Mouse (Mus musculus): Measurements from ENCODE around the gene Tnfrsf11a.
"Not testable (repeated sequence)": the region's sequence is repeated elsewhere in the genome, so short reads cannot be mapped to it uniquely, and the experiment has no call there.

The Tnfrsf11a gene

DNA sequence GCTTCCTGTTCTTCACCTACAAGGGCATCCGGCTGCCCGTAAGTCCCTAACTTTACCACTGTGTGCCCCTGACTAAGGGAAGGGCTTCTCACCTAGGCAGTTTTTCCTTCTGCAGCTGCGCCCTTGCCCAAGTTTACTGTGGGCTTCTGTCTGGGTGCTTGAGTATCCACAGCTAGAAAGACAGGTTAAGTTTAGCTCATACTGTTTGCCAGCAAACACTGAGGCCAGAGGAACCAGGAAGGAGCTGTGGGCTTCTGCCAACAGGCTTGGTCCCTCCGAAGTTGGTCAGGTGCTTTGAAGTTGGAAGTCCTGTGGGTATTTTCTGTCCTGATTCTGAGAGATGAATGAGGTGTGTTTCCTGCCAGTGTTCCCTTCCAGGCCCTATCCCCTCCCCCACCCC is 4.6 kb downstream of the Tnfrsf11a start:
- DNase-seq (ENCODE audit: low spot score in 2 of 2) = no peak

DNA sequence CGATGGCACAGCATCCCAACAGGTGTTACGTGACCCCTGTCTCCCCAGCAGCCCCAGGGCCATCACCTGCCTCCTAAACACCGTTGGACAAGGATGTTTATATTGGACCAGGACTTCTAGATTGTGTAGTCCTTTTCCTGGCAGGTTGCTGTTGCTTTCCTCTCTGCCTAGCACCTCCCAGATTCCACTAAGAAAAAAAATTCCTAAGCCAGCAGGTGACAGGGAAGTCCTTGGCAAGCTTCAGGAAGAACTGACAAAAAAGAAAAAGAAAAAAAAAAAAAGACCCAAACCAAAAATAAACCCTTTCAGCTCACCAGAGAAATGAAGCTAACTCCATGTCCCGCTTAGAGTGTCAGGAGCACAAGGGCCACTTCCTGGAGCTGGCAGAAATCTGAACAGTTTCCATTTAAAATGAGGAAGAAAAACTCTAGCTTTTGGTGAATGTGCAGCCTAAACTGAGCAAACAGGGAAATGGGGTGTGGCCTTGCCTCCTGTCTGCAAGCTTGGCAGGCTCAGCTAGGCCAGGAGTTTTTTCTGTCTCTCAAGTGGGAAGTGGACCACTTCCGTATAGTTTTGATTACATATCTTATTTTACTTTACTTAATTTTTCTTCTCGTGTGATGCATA is 6.3 kb downstream of the Tnfrsf11a start:
- DNase-seq (ENCODE audit: low spot score in 2 of 2) = no peak

- DNase-seq (ENCODE audit: low spot score in 2 of 2) = no peak
Measured at GRCm38 (mm10) chr1:105790103-105790502, 9.6 kb downstream of the Tnfrsf11a start.

- DNase-seq (ENCODE audit: low spot score in 2 of 2) = no peak
Measured at GRCm38 (mm10) chr1:105794670-105795069, 14.2 kb downstream of the Tnfrsf11a start.

DNA sequence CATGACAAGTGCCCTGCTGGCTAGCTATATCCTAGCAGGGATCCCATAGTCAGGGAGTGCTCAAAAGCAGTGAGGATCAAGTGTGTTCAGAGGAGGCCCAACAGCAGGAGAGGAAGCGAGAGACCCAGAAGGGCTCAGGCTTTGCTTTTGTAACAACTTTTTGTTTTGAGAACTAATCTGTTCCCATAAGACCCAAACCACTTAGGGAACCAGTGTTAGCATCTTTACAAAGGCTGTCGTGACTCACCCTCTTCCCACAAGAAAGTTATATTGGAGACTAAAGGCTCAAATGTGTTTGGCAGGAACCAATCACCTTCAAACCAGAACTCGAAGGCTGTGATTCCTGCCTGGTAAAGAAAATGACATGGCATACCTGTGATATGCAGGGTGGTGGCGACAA is 15.2 kb downstream of the Tnfrsf11a start:
- no peak for DNase-seq (ENCODE audit: low spot score in 2 of 2)

GRCm38 (mm10) chr1:105800570-105800969 is 20.1 kb downstream of the Tnfrsf11a start:
- no peak for DNase-seq (ENCODE audit: low spot score in 2 of 2)

DNA sequence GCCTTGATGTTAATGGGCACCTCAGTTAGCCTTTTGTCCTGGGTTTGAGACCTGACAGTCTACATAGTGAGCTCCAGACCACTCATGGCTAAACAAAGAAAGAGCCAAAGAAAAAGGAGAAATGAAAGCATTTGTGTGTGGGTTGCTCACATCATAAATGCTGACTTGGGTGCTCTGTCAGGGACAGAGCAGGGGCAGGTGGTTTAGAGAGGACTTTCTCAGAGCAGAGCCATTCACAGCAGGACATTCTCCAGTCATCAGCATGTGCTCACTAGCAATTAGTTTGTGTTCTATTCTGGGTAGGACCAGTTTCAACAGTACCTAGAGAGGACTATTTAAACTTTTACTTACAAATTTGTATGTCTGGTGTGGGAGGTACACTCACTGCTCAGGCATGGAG is 20.7 kb downstream of the Tnfrsf11a start:
- DNase-seq (ENCODE audit: low spot score in 2 of 2) = no peak

GRCm38 (mm10) chr1:105802941-105803340 is 22.4 kb downstream of the Tnfrsf11a start:
- no peak for DNase-seq (ENCODE audit: low spot score in 2 of 2)

DNA sequence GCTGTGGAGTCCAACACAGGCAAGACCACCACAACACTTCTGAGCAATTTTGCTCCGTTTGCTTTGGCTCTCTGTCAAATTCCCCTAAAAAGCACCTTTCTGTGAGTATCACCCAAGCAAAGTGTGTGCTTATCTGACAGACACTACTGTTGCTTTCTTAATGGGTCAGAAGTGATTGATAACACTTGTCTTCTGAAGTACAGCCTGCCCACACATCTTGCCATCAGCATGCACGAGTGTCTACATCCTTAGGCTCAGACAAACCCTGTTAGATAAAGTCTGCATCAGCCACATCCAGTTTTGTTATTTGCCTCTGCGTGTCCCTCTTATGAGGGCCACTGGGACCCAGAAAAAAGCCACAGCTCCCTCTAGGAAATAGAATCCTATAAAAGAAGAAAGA is 23.8 kb downstream of the Tnfrsf11a start:
- DNase-seq (ENCODE audit: low spot score in 2 of 2) = no peak

- no peak for DNase-seq (ENCODE audit: low spot score in 2 of 2)
Measured at GRCm38 (mm10) chr1:105805565-105805964, 25.0 kb downstream of the Tnfrsf11a start.

DNA sequence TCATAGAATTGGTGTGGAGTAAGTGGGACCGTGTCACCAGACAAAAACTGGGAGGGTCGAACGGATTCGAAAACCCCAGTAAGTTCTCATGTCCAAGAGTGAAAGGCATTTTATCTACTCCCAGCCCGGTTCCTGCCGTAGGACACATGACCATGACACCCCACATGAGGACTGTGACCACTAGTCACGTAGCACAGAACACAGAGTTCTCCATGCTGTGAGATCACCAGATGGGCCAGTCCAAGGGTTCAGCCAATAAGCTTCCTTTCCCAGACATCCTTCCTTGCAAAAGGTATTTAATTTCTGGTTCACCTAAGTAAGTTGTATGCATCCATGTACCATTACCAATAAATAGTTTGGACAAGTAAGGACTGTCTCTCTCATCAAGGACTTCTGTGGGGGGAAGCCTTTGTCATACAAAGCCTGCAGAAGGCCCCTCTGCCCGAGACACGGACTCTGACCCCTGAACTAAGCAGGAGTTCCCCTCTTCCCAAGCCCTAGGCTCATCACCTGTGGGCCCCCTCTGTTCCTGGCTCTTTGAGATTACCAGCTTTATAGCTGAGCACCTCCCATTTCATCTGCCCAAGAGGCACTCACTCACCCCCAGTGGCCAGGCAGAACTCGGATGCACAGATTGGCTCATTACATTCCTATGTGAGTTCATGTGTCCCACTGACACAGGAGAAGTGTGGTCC is 26.7 kb downstream of the Tnfrsf11a start:
- DNase-seq (ENCODE audit: low spot score in 2 of 2) = no peak

DNA sequence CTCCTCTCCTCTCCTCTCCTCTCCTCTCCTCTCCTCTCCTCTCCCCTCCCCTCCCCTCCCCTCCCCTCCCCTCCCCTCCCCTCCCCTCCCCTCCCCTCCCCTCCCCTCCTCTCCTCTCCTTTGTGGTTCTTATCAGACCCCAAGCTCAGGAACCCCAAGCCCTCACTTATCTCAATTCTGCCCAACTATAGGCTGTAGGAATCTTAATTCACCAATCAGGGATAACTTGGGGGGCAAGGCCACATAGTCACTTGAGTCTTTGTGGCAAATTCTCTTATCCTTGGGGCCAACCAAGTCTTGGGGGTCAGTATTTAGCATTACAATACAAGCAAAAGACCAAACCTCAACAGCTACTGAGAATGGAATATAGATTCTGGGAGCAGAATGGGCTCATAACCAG is 31.5 kb downstream of the Tnfrsf11a start:
- DNase-seq (ENCODE audit: low spot score in 2 of 2) = not testable (repeated sequence)

DNA sequence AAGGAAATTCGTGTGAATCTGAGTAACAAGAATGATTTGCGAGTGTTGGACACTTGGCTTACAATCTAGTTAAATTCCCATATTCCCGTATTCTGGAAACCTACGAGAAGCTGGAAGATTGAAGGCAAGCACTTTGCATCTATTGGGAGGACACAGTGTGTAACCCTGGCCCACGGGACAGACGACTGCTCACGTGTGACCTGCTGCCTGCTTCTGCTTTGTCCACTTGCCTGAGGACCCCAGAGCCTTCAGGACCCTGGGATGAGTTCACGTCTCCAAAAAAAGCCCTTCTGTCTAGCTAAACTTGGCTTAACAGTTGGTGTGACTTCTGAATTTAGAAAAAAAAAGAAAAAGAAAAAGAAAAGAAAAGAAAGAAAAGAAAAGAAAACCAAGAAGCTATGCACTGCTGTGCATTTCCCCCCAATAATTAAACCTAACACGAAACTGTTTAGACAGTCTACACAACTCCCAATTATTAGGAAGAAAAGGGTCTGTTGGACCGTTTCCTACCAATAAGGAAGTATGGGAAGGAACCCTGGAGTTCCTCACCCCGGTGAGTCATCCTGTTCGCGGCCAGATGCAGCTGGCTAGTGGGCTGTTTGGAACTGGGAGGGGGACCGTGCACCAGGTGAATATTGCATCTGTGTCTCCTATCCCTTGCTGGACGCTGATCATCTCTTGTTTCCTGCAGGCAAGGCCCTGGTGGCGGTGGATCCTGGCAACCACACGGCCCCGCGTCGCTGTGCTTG is 32.6 kb downstream of the Tnfrsf11a start:
- no peak for DNase-seq (ENCODE audit: low spot score in 2 of 2)

GRCm38 (mm10) chr1:105813709-105814061 is 33.2 kb downstream of the Tnfrsf11a start:
- no peak for DNase-seq (ENCODE audit: low spot score in 2 of 2)

DNA sequence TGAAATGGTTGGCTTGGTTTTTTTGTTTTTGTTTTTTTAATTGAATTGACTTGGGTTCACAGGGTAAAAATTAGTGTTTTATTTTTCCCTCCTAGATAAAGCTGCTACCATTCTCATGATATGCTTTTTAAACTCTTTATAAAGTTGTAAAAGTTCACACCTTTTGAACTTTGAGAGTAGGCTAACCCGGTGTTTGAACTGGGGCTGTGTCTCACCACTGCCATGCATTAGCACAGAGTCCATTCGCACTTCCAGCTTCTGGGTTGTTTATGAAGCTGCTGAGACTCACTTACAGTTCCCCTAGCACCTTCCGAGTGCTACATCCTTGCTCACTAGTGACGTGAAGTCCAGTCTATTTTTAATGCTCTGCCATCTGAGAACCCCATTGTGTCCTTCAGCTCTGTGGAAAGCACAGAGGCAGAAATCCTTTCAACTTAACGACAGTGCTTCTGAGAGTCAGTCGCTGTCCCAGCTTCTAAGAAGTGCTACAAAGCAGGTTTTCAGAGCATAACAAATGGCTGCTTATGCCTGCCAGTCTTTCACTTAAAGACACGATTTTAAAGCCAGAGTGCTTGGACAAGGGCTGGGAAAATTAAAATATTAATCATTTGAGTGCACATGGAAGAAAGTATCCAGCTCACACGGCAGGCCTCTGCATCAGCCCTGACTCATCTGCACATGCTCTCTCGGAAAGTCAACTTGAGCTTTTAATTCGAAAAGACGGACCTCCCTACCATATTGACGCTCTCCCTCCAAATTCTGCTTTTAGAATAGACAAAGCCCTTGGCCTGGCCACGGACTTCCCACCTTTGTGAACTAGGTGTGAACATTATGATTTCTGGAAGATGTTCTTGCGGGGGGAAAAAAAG is 34.1 kb downstream of the Tnfrsf11a start:
- no peak for DNase-seq (ENCODE audit: low spot score in 2 of 2)

DNA sequence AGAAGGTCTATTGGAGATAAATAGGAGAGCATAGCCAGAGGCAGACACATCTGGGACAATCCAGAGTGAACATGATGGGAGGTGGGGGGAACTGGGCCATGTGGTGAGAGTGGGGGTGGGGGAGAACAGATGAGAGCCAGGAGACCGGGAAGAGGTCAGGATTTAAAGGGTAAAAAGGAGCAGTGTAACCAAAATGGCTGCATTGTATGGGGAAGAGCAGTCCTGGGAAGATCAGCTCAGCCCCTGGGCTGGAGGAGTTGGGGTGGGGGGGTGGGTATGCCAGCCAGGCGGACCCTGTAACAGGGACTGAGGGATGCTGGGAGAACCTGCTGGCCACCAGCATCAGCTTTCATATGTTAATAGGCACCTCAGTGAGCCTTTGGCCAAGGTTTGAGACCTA is 34.8 kb downstream of the Tnfrsf11a start:
- no peak for DNase-seq (ENCODE audit: low spot score in 2 of 2)

- DNase-seq (ENCODE audit: low spot score in 2 of 2) = no peak
Measured at GRCm38 (mm10) chr1:105815736-105816135, 35.2 kb downstream of the Tnfrsf11a start.

GRCm38 (mm10) chr1:105819031-105819430 is 38.5 kb downstream of the Tnfrsf11a start:
- DNase-seq (ENCODE audit: low spot score in 2 of 2) = no peak

GRCm38 (mm10) chr1:105819740-105820139 is 39.2 kb downstream of the Tnfrsf11a start:
- no peak for DNase-seq (ENCODE audit: low spot score in 2 of 2)

DNA sequence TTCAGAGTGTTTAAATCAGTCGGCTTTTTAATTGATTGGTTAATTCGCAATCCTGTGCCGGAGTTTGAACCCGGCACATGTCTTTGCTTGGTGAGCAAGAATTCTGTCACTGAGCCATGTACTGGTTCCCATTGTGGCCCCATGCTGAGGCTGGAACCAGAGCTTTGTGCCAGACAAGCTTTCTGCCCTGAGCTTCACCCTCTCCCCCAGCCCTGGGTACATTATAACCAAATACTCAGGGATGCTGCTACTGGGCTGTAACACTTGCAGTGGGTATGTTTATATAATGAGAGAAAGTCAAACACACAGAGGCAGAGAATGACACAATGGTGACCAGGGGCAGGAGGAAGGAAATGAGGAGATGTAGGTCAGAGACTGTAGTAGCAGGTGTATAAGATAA is 43.8 kb downstream of the Tnfrsf11a start:
- no peak for DNase-seq (ENCODE audit: low spot score in 2 of 2)

GRCm38 (mm10) chr1:105824980-105825379 is 44.5 kb downstream of the Tnfrsf11a start:
- no peak for DNase-seq (ENCODE audit: low spot score in 2 of 2)

- DNase-seq (ENCODE audit: low spot score in 2 of 2) = no peak
Measured at GRCm38 (mm10) chr1:105827374-105827773, 46.9 kb downstream of the Tnfrsf11a start.
